Mouse (Mus musculus): ENCODE results near the gene Lman1l. TPM values are rescaled to one million over a fixed set of nuclear protein-coding genes. Genes with fewer than 3 reads are reported as not detected.

Lman1l gene
- polyA plus RNA-seq, 1 experiment from 2014 or later = not detected

DNA sequence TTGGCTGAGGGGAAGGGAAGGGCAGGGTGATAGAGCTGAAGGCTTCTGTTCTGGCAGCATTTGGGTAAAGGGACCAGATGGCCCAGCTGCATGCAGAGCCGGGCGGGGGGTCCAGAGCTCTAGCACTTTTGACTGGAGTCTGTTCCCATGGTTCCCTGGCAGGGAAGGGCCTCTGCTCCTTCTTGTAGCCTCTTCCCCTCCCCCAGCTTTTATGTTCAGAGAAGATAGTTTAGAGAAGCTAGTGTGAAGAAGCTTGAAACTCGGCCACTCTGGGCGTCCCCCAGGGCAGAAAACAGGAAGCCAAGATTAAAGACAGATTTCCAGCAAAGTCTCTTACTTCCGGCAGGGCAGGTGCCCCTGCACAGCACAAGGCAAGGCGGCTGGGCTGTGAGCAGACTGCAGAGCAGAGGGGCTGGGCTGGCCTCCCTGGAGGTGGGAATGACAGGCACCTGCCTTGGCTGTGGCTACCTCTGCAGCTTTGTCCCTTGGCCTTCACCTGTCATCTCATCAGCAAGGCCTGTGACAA, 30.3 kb upstream of the Lman1l start:
- WGBS = 26% methylated on average over 6 of the region's 6 CpGs
- Histone ChIP-seq H3K27me3 (ENCODE audit: control insufficient read depth, insufficient read depth, low read length) (no peaks in the 10 kb centered on the region), H3K4me2 (ENCODE audit: low read depth) (no peak overlapping the region), H3K27ac (ENCODE audit: low read depth, low read length) (no peak overlapping the region), H3K9ac (ENCODE audit: low read length) (no peak overlapping the region), H3K9me3 (ENCODE audit: control insufficient read depth, low read length) (no peaks in the 10 kb centered on the region), H3K36me3 (ENCODE audit: control insufficient read depth, insufficient read depth, low read length) (no peaks in the 10 kb centered on the region), H3K4me3 (ENCODE audit: low read depth, low read length) (no peak overlapping the region), H3K4me1 (ENCODE audit: control insufficient read depth, insufficient read depth, low read length) (peaks cover 9% of the 10 kb centered on the region)
- DNase-seq (ENCODE audit: low spot score) (no peak), ATAC-seq (ENCODE audit: insufficient read depth, low FRiP score, low TSS enrichment) (no peak)

DNA sequence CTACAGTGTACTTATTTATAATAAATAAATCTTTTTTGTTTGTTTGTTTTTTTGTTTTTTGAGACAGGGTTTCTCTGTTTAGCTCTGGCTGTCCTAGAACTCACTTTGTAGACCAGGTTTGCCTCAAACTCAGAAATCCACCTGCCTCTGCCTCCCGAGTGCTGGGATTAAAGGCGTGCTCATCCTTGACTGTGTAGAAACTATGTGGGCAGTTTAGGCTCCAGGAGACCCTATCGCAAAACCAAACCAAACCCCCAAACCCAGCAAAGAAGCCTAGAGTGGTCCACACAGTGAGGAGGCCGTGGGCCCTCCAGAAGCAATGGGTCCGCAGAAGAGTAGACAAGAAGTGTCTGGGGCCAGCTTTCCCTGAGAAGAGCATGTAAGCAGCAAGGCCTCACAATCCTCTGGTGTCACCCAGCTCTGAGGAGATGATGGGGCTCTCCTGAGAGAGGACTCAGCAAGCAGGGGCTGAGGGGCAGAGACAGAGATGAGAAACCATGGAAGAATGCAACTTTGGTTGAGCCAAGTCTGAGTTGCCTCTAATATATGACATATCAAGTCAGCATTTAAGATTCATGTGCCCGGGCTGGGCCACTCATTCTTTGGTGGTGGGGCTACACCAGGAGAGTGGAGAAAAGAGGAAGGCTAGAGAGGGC, 29.7 kb upstream of the Lman1l start:
- no peak overlapping the region for H3K27ac ChIP-seq (ENCODE audit: low read depth, low read length)
- no peak overlapping the region for H3K4me2 ChIP-seq (ENCODE audit: low read depth)
- H3K36me3 ChIP-seq (ENCODE audit: control insufficient read depth, insufficient read depth, low read length) = no peaks in the 10 kb centered on the region
- H3K9ac ChIP-seq (ENCODE audit: low read length) = no peak overlapping the region
- H3K4me3 ChIP-seq (ENCODE audit: low read depth, low read length) = no peak overlapping the region
- no peaks in the 10 kb centered on the region for H3K9me3 ChIP-seq (ENCODE audit: control insufficient read depth, low read length)
- no peak for ATAC-seq (ENCODE audit: insufficient read depth, low FRiP score, low TSS enrichment)
- 90% methylated on average over 6 of the region's 6 CpGs for WGBS
- peaks cover 9% of the 10 kb centered on the region for H3K4me1 ChIP-seq (ENCODE audit: control insufficient read depth, insufficient read depth, low read length)
- H3K27me3 ChIP-seq (ENCODE audit: control insufficient read depth, insufficient read depth, low read length) = no peaks in the 10 kb centered on the region
- DNase-seq (ENCODE audit: low spot score) = no peak

DNA sequence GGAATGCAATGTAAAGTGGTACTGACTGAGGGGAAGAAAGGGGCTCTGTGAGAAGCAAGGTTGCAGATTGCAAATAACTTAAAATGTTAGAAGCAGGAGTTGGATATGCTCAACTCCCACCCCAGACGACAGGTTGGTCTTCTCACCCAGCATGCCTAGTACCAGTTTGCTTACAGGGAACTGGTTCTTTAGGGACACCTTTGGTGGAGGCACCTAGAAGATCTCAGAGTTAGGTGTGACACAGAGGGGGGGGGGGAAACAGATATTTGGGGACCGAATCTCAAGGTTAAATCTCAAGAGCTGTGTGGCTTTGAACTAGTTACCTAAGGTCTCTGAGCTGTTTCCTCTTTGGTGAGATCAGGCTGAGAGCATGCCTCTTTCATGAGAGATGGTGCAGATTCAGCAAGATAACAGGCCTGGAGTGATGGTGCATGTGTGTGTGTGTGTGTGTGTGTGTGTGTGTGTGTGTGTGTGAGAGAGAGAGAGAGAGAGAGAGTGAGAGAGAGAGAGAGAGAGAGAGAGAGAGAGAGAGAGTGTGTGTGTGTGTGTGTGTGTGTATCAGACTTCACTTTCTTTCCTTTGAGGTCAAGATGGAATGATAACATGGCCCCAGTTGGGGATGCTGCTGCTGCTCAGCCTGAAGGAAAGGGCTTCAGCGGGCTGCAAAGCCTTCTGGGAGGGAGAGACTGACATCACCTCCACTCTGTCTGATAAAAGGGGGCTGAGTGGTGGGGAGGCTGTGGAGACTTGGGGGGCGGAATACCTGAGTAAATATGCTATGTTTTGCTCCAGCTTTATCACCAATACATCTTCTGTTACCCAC, 26.9 kb upstream of the Lman1l start:
- Histone ChIP-seq H3K4me2 (ENCODE audit: low read depth) (no peak overlapping the region), H3K4me1 (ENCODE audit: control insufficient read depth, insufficient read depth, low read length) (peaks cover 23% of the 10 kb centered on the region), H3K36me3 (ENCODE audit: control insufficient read depth, insufficient read depth, low read length) (no peaks in the 10 kb centered on the region), H3K27ac (ENCODE audit: low read depth, low read length) (no peak overlapping the region), H3K4me3 (ENCODE audit: low read depth, low read length) (no peak overlapping the region), H3K9me3 (ENCODE audit: control insufficient read depth, low read length) (no peaks in the 10 kb centered on the region), H3K27me3 (ENCODE audit: control insufficient read depth, insufficient read depth, low read length) (no peaks in the 10 kb centered on the region), H3K9ac (ENCODE audit: low read length) (no peak overlapping the region)
- no peak for DNase-seq (ENCODE audit: low spot score)
- no peak for ATAC-seq (ENCODE audit: insufficient read depth, low FRiP score, low TSS enrichment)
- WGBS = 77% methylated on average over 4 of the region's 4 CpGs

DNA sequence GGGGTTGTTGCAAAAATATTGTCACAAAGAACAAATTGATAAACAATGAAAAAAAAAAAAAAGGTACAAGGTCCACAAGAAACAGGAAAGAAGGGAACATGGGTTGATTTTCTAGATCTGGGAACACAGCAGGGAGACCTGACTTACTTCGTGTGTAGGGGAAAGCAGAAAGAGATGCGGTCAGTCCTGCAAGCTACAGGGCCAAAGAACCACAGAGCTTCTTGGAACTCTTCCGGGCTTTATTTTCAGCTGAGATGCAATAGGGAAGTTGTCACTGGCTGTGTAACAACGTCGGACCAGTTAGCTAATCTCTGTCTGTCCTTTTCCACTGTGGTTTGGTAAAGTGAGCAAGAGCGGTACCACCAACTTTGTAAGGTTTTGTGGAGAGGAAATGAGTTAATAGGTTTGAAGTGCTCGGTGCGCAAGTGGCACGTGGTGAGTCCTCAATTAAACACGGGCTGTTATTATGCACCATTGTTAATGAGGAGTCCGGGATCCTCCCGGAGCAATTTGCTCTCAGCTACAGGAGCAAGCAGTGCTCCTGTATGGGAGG, 26.1 kb upstream of the Lman1l start:
- no peak overlapping the region for H3K27ac ChIP-seq (ENCODE audit: low read depth, low read length)

DNA sequence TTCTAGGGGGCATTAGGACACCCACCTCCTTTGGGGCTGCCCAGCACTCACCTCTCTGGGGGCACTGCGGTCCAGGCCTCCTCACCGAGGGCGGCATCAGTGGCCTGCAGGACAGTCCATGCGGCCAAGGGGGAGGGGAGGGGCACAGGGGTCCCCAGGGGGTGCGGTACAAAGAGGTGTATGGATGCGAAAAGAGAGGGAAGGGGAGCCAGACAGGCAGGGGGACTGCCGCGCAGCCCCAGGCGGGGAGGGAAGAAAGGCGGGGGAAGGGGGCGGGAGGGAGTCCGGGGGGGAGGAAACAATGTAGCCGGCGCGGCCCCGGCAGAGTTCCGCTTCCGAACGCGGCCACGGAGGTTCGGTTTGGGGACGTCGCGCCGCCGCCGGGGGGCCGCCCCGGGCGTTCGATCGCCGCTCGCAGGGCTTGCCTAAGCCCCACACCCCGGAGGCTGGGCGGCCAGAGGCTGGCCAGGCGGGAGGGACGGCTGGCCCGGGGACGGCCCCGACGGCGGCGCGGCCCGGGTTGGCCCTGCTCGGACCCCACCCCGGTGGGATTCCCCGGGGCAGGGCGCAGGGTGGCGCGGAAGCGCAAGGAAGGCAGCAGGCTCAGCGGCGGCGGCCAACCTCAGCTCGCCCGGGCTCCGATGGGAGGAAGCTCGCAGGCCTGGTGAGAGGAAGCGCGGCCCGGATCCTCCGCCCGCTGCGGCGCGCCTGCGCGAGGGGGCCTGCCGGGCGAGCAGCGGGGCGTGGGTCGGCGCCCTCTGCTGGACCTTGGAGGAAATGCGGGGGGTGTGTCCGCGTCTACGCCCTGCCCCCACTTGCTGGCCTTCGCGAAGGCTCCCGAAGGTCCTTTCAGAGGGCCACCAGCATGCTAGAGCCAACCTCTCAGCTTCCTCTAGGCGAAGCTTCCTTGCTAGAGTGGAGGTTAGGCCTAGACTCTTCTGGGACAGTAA, 24.6 kb upstream of the Lman1l start:
- H3K4me1 ChIP-seq (ENCODE audit: control insufficient read depth, insufficient read depth, low read length) = peaks cover 19% of the 10 kb centered on the region
- WGBS = under 1% methylated on average over 54 of the region's 85 CpGs
- DNase-seq (ENCODE audit: low spot score) = peak; percentile 95
- H3K36me3 ChIP-seq (ENCODE audit: control insufficient read depth, insufficient read depth, low read length) = no peaks in the 10 kb centered on the region
- H3K27me3 ChIP-seq (ENCODE audit: control insufficient read depth, insufficient read depth, low read length) = no peaks in the 10 kb centered on the region
- H3K27ac ChIP-seq (ENCODE audit: low read depth, low read length) = peak overlapping the region; percentile 92
- H3K4me3 ChIP-seq (ENCODE audit: low read depth, low read length) = peak overlapping the region; percentile 97
- peak overlapping the region; percentile 98 for H3K9ac ChIP-seq (ENCODE audit: low read length)
- ATAC-seq (ENCODE audit: insufficient read depth, low FRiP score, low TSS enrichment) = peak; percentile 80
- peak overlapping the region; percentile 92 for H3K4me2 ChIP-seq (ENCODE audit: low read depth)
- no peaks in the 10 kb centered on the region for H3K9me3 ChIP-seq (ENCODE audit: control insufficient read depth, low read length)

More for the DNA sequence above, 26.1 kb upstream of the Lman1l start:
- peaks cover 23% of the 10 kb centered on the region for H3K4me1 ChIP-seq (ENCODE audit: control insufficient read depth, insufficient read depth, low read length)
- H3K36me3 ChIP-seq (ENCODE audit: control insufficient read depth, insufficient read depth, low read length) = no peaks in the 10 kb centered on the region
- DNase-seq (ENCODE audit: low spot score) (no peak), ATAC-seq (ENCODE audit: insufficient read depth, low FRiP score, low TSS enrichment) (no peak)
- WGBS = 59% methylated on average over 12 of the region's 12 CpGs
- H3K9ac ChIP-seq (ENCODE audit: low read length) = no peak overlapping the region
- no peak overlapping the region for H3K4me2 ChIP-seq (ENCODE audit: low read depth)
- H3K27me3 ChIP-seq (ENCODE audit: control insufficient read depth, insufficient read depth, low read length) = no peaks in the 10 kb centered on the region
- H3K9me3 ChIP-seq (ENCODE audit: control insufficient read depth, low read length) = no peaks in the 10 kb centered on the region
- no peak overlapping the region for H3K4me3 ChIP-seq (ENCODE audit: low read depth, low read length)

DNA sequence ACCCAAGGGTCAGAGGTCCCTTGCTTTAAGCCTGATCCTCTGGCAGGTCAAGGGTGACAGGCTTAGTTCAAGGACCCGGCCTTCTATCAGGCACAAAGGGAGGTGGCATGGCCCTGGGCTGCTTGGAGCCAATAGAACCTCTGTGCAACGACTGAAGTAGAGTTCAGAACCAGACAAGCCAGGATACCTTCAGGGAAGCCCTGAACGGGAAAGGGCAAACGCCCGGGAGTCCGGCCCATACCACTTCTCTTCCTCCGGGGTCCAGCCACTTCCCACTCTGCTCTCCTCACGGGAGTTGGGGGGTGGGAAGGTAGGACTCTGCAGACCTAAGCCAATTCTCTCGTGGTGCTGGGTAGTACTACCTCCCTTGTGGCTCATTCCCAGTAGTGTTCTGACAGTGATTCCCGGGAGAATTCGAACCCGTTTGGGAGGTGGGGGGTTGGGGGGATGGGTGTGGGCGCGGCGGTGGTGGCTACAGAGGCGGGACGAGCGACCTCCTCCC, 23.9 kb upstream of the Lman1l start:
- no peaks in the 10 kb centered on the region for H3K9me3 ChIP-seq (ENCODE audit: control insufficient read depth, low read length)
- no peaks in the 10 kb centered on the region for H3K36me3 ChIP-seq (ENCODE audit: control insufficient read depth, insufficient read depth, low read length)
- under 1% methylated on average over 18 of the region's 18 CpGs for WGBS
- no peak for DNase-seq (ENCODE audit: low spot score)
- H3K27ac ChIP-seq (ENCODE audit: low read depth, low read length) = peak overlapping the region; percentile 92; the same call in 1 of the 2 replicates
- H3K27me3 ChIP-seq (ENCODE audit: control insufficient read depth, insufficient read depth, low read length) = no peaks in the 10 kb centered on the region
- peak overlapping the region; percentile 97 for H3K4me3 ChIP-seq (ENCODE audit: low read depth, low read length)
- H3K9ac ChIP-seq (ENCODE audit: low read length) = peak overlapping the region; percentile 98
- peak overlapping the region; percentile 92 for H3K4me2 ChIP-seq (ENCODE audit: low read depth)
- peak; percentile 17; the same call in 1 of the 2 replicates for ATAC-seq (ENCODE audit: insufficient read depth, low FRiP score, low TSS enrichment)
- peaks cover 26% of the 10 kb centered on the region for H3K4me1 ChIP-seq (ENCODE audit: control insufficient read depth, insufficient read depth, low read length)

DNA sequence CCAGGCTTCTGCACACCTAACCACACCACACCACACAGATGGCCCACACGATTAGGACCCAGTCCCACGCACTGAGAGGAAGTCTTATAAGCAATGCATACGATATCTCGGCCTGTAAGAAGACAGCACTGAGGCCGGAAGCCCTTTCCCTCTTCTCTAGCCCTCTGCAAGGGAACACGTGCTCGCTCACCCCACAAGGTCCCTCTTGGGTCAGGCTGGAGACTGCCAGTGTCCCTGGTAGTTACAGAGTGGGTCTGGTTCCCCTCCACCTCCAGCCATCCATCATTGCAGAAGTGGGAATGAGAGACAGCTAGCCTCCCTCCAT, 23.2 kb upstream of the Lman1l start:
- Histone ChIP-seq H3K4me1 (ENCODE audit: control insufficient read depth, insufficient read depth, low read length) (peaks cover 30% of the 10 kb centered on the region), H3K36me3 (ENCODE audit: control insufficient read depth, insufficient read depth, low read length) (no peaks in the 10 kb centered on the region), H3K4me2 (ENCODE audit: low read depth) (peak overlapping the region; percentile 92), H3K9me3 (ENCODE audit: control insufficient read depth, low read length) (no peaks in the 10 kb centered on the region), H3K9ac (ENCODE audit: low read length) (peak overlapping the region; percentile 98), H3K27me3 (ENCODE audit: control insufficient read depth, insufficient read depth, low read length) (no peaks in the 10 kb centered on the region), H3K4me3 (ENCODE audit: low read depth, low read length) (peak overlapping the region; percentile 97), H3K27ac (ENCODE audit: low read depth, low read length) (no peak overlapping the region)
- DNase-seq (ENCODE audit: low spot score) (no peak), ATAC-seq (ENCODE audit: insufficient read depth, low FRiP score, low TSS enrichment) (no peak)
- 70% methylated on average over 7 of the region's 7 CpGs for WGBS

Data from neural tube, embryonic 11.5 days (tissue).